Mouse (Mus musculus): ENCODE data around the gene Alox5ap.

The Alox5ap gene

GRCm38 (mm10) chr5:149264405-149264804, at the start of gene Alox5ap:
TSS of gene Alox5ap (plus strand) at chr5:149264767.
- DNase-seq (ENCODE audit: low spot score), result no peak

GRCm38 (mm10) chr5:149215540-149215939, 49.0 kb upstream of the Alox5ap start:
- no peak for DNase-seq (ENCODE audit: low spot score)

GRCm38 (mm10) chr5:149217524-149218357, 46.8 kb upstream of the Alox5ap start:
- no peak for DNase-seq (ENCODE audit: low spot score)

GRCm38 (mm10) chr5:149219493-149219892, 45.1 kb upstream of the Alox5ap start:
- no peak for DNase-seq (ENCODE audit: low spot score)

GRCm38 (mm10) chr5:149221355-149221754, 43.2 kb upstream of the Alox5ap start:
- no peak for DNase-seq (ENCODE audit: low spot score)

GRCm38 (mm10) chr5:149224666-149225065, 39.9 kb upstream of the Alox5ap start:
- DNase-seq (ENCODE audit: low spot score), result no peak

- DNase-seq (ENCODE audit: low spot score), result peak; percentile 97
These were observed 35.6 kb upstream of the Alox5ap start for GRCm38 (mm10) chr5:149228700-149229618.

GRCm38 (mm10) chr5:149229619-149230339, 34.8 kb upstream of the Alox5ap start:
- no peak for DNase-seq (ENCODE audit: low spot score)

GRCm38 (mm10) chr5:149235002-149235401, 29.6 kb upstream of the Alox5ap start:
- DNase-seq (ENCODE audit: low spot score), result no peak

GRCm38 (mm10) chr5:149237221-149237950, 27.2 kb upstream of the Alox5ap start:
- no peak for DNase-seq (ENCODE audit: low spot score)

GRCm38 (mm10) chr5:149242467-149242866, 22.1 kb upstream of the Alox5ap start:
- DNase-seq (ENCODE audit: low spot score), result no peak

- DNase-seq (ENCODE audit: low spot score), result no peak
These were observed 21.5 kb upstream of the Alox5ap start for GRCm38 (mm10) chr5:149243053-149243452.

- DNase-seq (ENCODE audit: low spot score), result no peak
These were observed 19.1 kb upstream of the Alox5ap start for GRCm38 (mm10) chr5:149245391-149245964.

- no peak for DNase-seq (ENCODE audit: low spot score)
These were observed 18.5 kb upstream of the Alox5ap start for GRCm38 (mm10) chr5:149245965-149246470.

GRCm38 (mm10) chr5:149247047-149247904, 17.3 kb upstream of the Alox5ap start:
- no peak for DNase-seq (ENCODE audit: low spot score)

- no peak for DNase-seq (ENCODE audit: low spot score)
These were observed 12.3 kb upstream of the Alox5ap start for GRCm38 (mm10) chr5:149252303-149252702.

- DNase-seq (ENCODE audit: low spot score), result no peak
These were observed 11.1 kb upstream of the Alox5ap start for GRCm38 (mm10) chr5:149253491-149253890.

GRCm38 (mm10) chr5:149255522-149255921, 9.0 kb upstream of the Alox5ap start:
- DNase-seq (ENCODE audit: low spot score), result no peak

GRCm38 (mm10) chr5:149257518-149258281, 6.9 kb upstream of the Alox5ap start:
- no peak for DNase-seq (ENCODE audit: low spot score)

All from urinary bladder, postnatal 10 days (tissue).